19 mouse cellular contexts compared by ENCODE assay signal in the genomic region with DNA sequence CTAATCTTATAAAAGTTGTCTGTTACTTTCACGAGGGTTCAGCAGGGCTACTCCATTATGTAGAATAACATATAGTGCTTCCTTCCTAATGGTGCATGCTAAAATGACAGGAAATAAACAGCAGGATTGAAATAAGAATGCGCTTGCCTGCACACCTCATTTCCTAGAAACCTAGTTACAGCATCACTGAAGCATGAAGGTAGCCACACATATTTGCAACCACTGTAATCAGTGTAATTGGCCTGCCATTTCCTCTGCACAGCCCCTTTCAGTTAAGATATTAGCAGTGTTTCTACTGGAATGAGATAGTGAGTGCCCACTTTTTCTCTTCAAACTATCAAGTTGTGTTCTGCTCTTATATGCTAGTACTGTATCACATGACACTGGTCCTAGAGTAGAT.
A peak's percentile ranks its signal among the peaks of the same experiment; 100 is the strongest.
DNase-seq lines count a peak whose midpoint lies in the region; ATAC-seq and TF ChIP-seq lines count a peak whose summit lies in the region.
"Had no signal": no experiment of that assay in that cellular context is flagged by ENCODE, and none has a peak within 500 bp of the region (broad histone marks: within the 10 kb centered on the region; RNA-seq: fewer than 3 reads in every experiment).

No protein-coding gene starts in this region.

- H3K27me3 ChIP-seq in kidney, postnatal 0 days (ENCODE audit: insufficient read depth, low read length), result no peaks in the 10 kb centered on the region
- no peaks in the 10 kb centered on the region for H3K27me3 ChIP-seq in hindbrain, postnatal 0 days (ENCODE audit: insufficient read depth, low read length)
- H3K27me3 ChIP-seq: embryonic facial prominence, embryonic 12.5 days; forebrain, embryonic 15.5 days; heart, embryonic 13.5 days; hindbrain, embryonic 12.5 days had no signal

- ATAC-seq in kidney, postnatal 0 days (replicated peaks; ENCODE audit: low FRiP score, low read depth), result no peak; the same call in 1 of the 2 replicates
- no peak for ATAC-seq in megakaryocyte, adult 5-6 weeks (ENCODE audit: poor library complexity, severe bottlenecking)
- ATAC-seq in hindbrain, postnatal 0 days, result no peak
- ATAC-seq: forebrain, embryonic 15.5 days; hindbrain, embryonic 16.5 days had no signal

- no peak overlapping the region for H3K4me2 ChIP-seq in kidney, postnatal 0 days (ENCODE audit: low read length)
- H3K4me2 ChIP-seq in hindbrain, postnatal 0 days (ENCODE audit: low read depth, low read length), result no peak overlapping the region
- H3K4me2 ChIP-seq: embryonic facial prominence, embryonic 12.5 days; forebrain, embryonic 15.5 days; heart, embryonic 13.5 days; hindbrain, embryonic 12.5 days had no signal

- no peak overlapping the region for H3K9ac ChIP-seq in kidney, postnatal 0 days (ENCODE audit: low read depth, low read length)
- no peak overlapping the region for H3K9ac ChIP-seq in hindbrain, postnatal 0 days (replicated peaks; ENCODE audit: low read length)
- H3K9ac ChIP-seq: embryonic facial prominence, embryonic 12.5 days; forebrain, embryonic 15.5 days; heart, embryonic 13.5 days; hindbrain, embryonic 12.5 days had no signal

- no peak for TF ChIP-seq CTCF in brain, embryonic 14.5 days (IDR thresholded peaks at IDR 0.05; ENCODE audit: borderline replicate concordance, extremely low read depth, insufficient read depth, insufficient read length)
- TF ChIP-seq CTCF in kidney, postnatal 0 days (IDR thresholded peaks at IDR 0.05; ENCODE audit: low read depth), result no peak
- TF ChIP-seq CTCF in hindbrain, postnatal 0 days (IDR thresholded peaks at IDR 0.05; ENCODE audit: low read depth), result no peak

- H3K4me1 ChIP-seq in kidney, postnatal 0 days (replicated peaks; ENCODE audit: insufficient read depth, low read length), result no peaks in the 10 kb centered on the region
- no peaks in the 10 kb centered on the region for H3K4me1 ChIP-seq in hindbrain, postnatal 0 days (ENCODE audit: insufficient read depth, low read length)
- H3K4me1 ChIP-seq: embryonic facial prominence, embryonic 12.5 days; forebrain, embryonic 15.5 days; heart, embryonic 13.5 days; hindbrain, embryonic 12.5 days had no signal

- TF ChIP-seq POLR2A in brain, embryonic 14.5 days (IDR thresholded peaks at IDR 0.05; ENCODE audit: borderline replicate concordance, extremely low read depth, insufficient read depth, insufficient read length, poor library complexity, severe bottlenecking), result no peak

- no peaks in the 10 kb centered on the region for H3K36me3 ChIP-seq in kidney, postnatal 0 days (ENCODE audit: insufficient read depth, low read length)
- H3K36me3 ChIP-seq in hindbrain, postnatal 0 days (ENCODE audit: insufficient read depth, low read length), result no peaks in the 10 kb centered on the region
- H3K36me3 ChIP-seq: embryonic facial prominence, embryonic 12.5 days; forebrain, embryonic 15.5 days; heart, embryonic 13.5 days; hindbrain, embryonic 12.5 days had no signal

- H3K27ac ChIP-seq in kidney, postnatal 0 days, result no peak overlapping the region
- no peak overlapping the region for H3K27ac ChIP-seq in hindbrain, postnatal 0 days
- H3K27ac ChIP-seq: embryonic facial prominence, embryonic 12.5 days; forebrain, embryonic 15.5 days; heart, embryonic 13.5 days; hindbrain, embryonic 12.5 days had no signal

- no peaks in the 10 kb centered on the region for H3K9me3 ChIP-seq in kidney, postnatal 0 days (replicated peaks; ENCODE audit: low read length)
- H3K9me3 ChIP-seq in hindbrain, postnatal 0 days (ENCODE audit: low read length), result no peaks in the 10 kb centered on the region
- H3K9me3 ChIP-seq: embryonic facial prominence, embryonic 12.5 days; forebrain, embryonic 15.5 days; heart, embryonic 13.5 days; hindbrain, embryonic 12.5 days had no signal

- 44% methylated on average over 2 of the region's 2 CpGs for WGBS in kidney, postnatal 0 days
- WGBS in hindbrain, postnatal 0 days, result 78% methylated on average over 2 of the region's 2 CpGs

- no peak overlapping the region for H3K4me3 ChIP-seq in kidney, postnatal 0 days (replicated peaks; ENCODE audit: low read depth, low read length)
- H3K4me3 ChIP-seq in hindbrain, postnatal 0 days (ENCODE audit: low read length), result no peak overlapping the region
- H3K4me3 ChIP-seq: embryonic facial prominence, embryonic 12.5 days; forebrain, embryonic 15.5 days; heart, embryonic 13.5 days; hindbrain, embryonic 12.5 days had no signal

- DNase-seq in brain, embryonic 14.5 days (ENCODE audit: low read depth), result peak; percentile 25
- peak; percentile 49 for DNase-seq in kidney, adult 9 months
- peak; percentile 22 for DNase-seq in kidney, postnatal 0 days (ENCODE audit: low spot score)
- peak; percentile 12 for DNase-seq in retina, postnatal 1 day
- no peak for DNase-seq in hindbrain, postnatal 0 days (ENCODE audit: low spot score)
- no peak for DNase-seq in heart, postnatal 10 days
- DNase-seq: adrenal gland, postnatal 10 days; cerebellum, adult 11 months; cerebellum, adult 8-10 months; cerebellum, postnatal 14 days; gastrocnemius, postnatal 36 days; heart, adult 11 months; heart, postnatal 4 days had no signal

- intact Hi-C loops in heart, postnatal 10 days (cut with DNase I), result no loop called here

Comparison
In these comparisons a context has a peak if more than half of its experiments do, and no peak if none do; other contexts are left out.
1. DNase-seq: peak in brain, embryonic 14.5 days (single experiment), kidney, adult 9 months (single experiment), kidney, postnatal 0 days (single experiment) and retina, postnatal 1 day (single experiment); none in hindbrain, postnatal 0 days (single experiment) and heart, postnatal 10 days (0 of 2).